Mouse (Mus musculus): ENCODE data around the gene Rad17. TPM values are rescaled to one million over a fixed set of nuclear protein-coding genes. Genes with fewer than 3 reads are reported as not detected.

The Rad17 gene
- polyA plus RNA-seq, 1 experiment from 2014 or later, result 22.5 TPM

DNA sequence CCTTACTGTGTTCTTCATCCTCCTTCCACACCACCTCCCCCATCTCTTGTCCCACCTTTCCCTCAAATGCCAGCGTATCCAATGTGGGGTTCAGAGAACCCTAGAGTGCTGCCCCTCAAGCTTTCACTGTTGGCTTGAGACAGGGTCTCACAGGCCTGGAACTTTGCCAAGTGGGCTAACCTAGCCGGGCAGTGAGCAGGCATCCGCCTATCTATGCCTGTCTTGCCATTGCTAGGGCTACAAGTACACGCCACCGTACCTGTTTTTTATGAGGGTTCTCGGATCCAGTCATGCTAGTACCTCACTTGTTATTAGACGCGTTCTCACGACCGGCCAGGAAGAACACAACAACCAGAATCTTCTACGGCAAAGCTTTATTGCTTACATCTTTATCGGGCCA, 62.2 kb downstream of the Rad17 start:
- no peak for ATAC-seq (ENCODE audit: low FRiP score, low read depth)
- WGBS, result 88% methylated on average over 12 of the region's 12 CpGs
- no peaks in the 10 kb centered on the region for H3K36me3 ChIP-seq
- no peak overlapping the region for H3K9ac ChIP-seq (replicated peaks)
- H3K4me1 ChIP-seq, result no peaks in the 10 kb centered on the region
- no peaks in the 10 kb centered on the region for H3K9me3 ChIP-seq
- H3K4me3 ChIP-seq, result no peak overlapping the region
- no peaks in the 10 kb centered on the region for H3K27me3 ChIP-seq
- H3K27ac ChIP-seq (replicated peaks), result no peak overlapping the region
- H3K4me2 ChIP-seq (replicated peaks), result no peak overlapping the region; the same call in 1 of the 2 replicates

DNA sequence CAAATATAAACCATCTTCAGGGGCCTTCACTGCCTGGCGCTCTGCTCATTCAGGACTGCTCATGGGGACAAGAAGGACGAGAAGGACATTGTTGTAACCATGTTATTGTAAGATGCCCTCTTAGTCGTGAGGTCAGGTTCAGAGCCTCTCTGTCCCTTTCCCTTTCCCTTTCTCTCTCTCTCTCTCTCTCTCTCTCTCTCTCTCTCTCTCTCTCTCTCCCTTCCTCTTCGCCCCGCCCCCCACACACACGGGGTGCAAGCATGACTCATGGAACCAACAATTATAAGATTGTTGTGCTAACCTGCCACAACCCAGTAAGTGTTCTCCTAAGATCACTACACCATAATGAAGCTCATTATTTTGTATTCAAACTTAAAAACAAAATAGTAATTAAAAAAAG, 68.7 kb downstream of the Rad17 start:
- 52% methylated on average over 6 of the region's 6 CpGs for WGBS
- no peak for ATAC-seq (ENCODE audit: low FRiP score, low read depth)

DNA sequence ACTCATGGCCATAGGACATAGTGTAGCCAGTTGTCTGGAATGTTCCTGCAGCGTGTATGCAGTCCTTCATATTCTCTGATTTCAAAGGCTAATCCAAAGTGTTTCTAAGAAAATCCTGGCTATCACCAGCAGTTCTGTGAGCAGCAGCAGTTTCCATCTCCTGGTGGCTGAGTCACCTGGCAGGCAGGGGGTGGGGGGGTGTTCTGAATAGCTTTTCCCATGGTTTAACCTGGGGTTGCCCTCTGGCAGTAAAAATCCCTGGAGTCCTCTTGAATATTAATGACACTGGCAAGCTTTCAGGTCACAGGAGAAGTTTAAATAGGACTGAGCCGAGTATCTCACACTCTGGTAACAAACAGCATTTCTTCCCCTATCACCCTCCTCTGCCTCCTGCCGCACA, 69.2 kb downstream of the Rad17 start:
- no peaks in the 10 kb centered on the region for H3K27me3 ChIP-seq
- H3K4me3 ChIP-seq, result no peak overlapping the region
- H3K9me3 ChIP-seq, result no peaks in the 10 kb centered on the region
- no peak overlapping the region for H3K27ac ChIP-seq (replicated peaks)
- H3K4me2 ChIP-seq (replicated peaks), result no peak overlapping the region
- H3K36me3 ChIP-seq, result no peaks in the 10 kb centered on the region
- H3K9ac ChIP-seq (replicated peaks), result no peak overlapping the region
- 39% methylated on average over 3 of the region's 3 CpGs for WGBS
- ATAC-seq (ENCODE audit: low FRiP score, low read depth), result no peak
- 0 out of 2 replicates have a peak, but pooled peaks cover 7% of the 10 kb centered on the region for H3K4me1 ChIP-seq

More for the DNA sequence above, 68.7 kb downstream of the Rad17 start:
- Histone ChIP-seq H3K9me3 (no peaks in the 10 kb centered on the region), H3K4me1 (0 out of 2 replicates have a peak, but pooled peaks cover 7% of the 10 kb centered on the region), H3K4me2 (replicated peaks) (no peak overlapping the region), H3K27ac (replicated peaks) (no peak overlapping the region), H3K27me3 (no peaks in the 10 kb centered on the region), H3K4me3 (no peak overlapping the region), H3K9ac (replicated peaks) (no peak overlapping the region), H3K36me3 (no peaks in the 10 kb centered on the region)

DNA sequence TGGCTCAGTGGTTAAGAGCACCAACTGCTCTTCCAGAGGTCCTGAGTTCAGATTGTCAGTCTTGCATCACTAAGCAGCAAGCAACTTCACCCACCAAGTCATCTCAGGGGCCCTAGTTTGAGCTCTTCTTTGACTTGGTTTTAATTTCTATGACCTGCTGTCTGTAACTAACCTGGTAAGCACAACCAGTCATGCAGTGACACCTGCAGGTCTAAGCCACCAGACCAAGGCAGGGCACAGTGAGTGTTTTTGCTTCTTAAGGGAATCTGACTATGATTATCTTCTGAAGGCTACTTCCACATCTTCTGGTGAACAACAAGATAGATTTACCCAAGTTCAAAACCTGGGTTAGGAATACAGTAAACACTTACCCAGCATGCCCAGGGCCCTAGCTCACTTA, 70.9 kb downstream of the Rad17 start:
- Histone ChIP-seq H3K9me3 (no peaks in the 10 kb centered on the region), H3K36me3 (no peaks in the 10 kb centered on the region)
- no peak for ATAC-seq (ENCODE audit: low FRiP score, low read depth)

DNA sequence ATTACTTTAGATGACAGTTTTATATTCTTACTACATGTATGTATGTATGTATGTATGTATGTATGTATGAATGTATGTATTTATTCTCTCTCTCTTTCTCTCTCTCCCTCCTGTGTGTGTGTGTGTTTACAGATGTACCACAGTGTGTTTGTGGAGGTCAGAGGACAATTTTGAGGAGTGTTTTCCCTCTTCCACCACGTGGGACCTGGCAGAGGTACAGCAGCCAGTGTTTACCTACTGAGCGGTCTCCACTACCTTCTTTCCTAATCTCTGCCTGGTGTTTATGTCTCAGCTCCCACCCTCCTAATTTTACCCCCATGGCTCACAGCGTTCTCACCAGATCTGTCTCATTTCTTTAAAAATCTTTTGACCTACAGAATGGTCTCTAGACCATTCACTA, 71.6 kb downstream of the Rad17 start:
- Histone ChIP-seq H3K4me1 (0 out of 2 replicates have a peak, but pooled peaks cover 7% of the 10 kb centered on the region), H3K36me3 (no peaks in the 10 kb centered on the region), H3K9me3 (no peaks in the 10 kb centered on the region), H3K4me2 (replicated peaks) (no peak overlapping the region), H3K4me3 (no peak overlapping the region), H3K27me3 (no peaks in the 10 kb centered on the region), H3K9ac (replicated peaks) (no peak overlapping the region), H3K27ac (replicated peaks) (no peak overlapping the region)
- ATAC-seq (ENCODE audit: low FRiP score, low read depth), result no peak
- 66% methylated on average over 3 of the region's 3 CpGs for WGBS

More for the DNA sequence above, 70.9 kb downstream of the Rad17 start:
- Histone ChIP-seq H3K27ac (replicated peaks) (no peak overlapping the region), H3K4me3 (no peak overlapping the region), H3K4me2 (replicated peaks) (no peak overlapping the region), H3K27me3 (no peaks in the 10 kb centered on the region), H3K9ac (replicated peaks) (no peak overlapping the region), H3K4me1 (0 out of 2 replicates have a peak, but pooled peaks cover 7% of the 10 kb centered on the region)

DNA sequence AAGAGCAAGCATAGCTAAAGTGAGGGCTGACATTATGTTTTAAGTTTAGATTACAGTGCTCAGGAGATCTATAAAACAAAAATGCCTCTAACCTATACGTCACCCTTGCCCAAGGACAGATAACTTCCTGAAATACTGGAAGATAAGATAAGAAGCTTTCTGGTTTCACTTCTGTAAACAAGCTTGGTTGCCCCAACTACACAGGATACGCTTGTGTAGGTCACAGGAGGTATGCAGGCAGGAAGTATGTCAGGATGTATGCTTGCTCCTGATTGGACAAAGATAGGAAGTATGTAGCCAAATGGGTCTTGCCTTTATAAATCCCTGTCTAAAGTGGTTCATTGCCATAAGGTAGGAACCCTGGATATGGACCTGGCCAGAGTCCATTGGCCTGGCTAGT, 74.9 kb downstream of the Rad17 start:
- H3K9me3 ChIP-seq, result no peaks in the 10 kb centered on the region
- 73% methylated on average over 2 of the region's 2 CpGs for WGBS
- ATAC-seq (ENCODE audit: low FRiP score, low read depth), result no peak

DNA sequence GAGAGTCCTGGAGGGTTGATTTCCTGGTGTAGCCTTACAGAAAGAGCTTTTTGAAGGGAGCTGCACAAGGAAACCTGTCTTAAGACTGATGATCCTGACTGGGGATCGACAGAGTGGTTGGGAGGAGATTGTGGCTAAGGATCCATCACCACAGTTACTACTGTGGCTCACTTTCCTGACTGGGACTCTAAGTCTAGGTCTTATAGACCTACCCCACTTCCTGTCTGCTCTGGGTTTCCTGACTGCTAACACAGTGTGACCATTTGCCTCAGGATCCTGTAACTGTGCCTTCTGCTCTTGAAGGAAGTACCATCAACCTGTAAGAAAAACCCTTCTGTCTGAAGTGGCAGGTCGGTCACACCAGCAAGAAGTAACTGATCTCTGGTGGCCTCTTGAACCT, 80.1 kb downstream of the Rad17 start:
- no peaks in the 10 kb centered on the region for H3K36me3 ChIP-seq
- WGBS, result 79% methylated on average over 2 of the region's 2 CpGs

More for the DNA sequence above, 74.9 kb downstream of the Rad17 start:
- H3K27me3 ChIP-seq, result no peaks in the 10 kb centered on the region
- no peak overlapping the region for H3K4me3 ChIP-seq
- H3K4me2 ChIP-seq (replicated peaks), result no peak overlapping the region
- H3K9ac ChIP-seq (replicated peaks), result no peak overlapping the region
- no peak overlapping the region for H3K27ac ChIP-seq (replicated peaks)
- H3K4me1 ChIP-seq, result no peaks in the 10 kb centered on the region
- H3K36me3 ChIP-seq, result no peaks in the 10 kb centered on the region

DNA sequence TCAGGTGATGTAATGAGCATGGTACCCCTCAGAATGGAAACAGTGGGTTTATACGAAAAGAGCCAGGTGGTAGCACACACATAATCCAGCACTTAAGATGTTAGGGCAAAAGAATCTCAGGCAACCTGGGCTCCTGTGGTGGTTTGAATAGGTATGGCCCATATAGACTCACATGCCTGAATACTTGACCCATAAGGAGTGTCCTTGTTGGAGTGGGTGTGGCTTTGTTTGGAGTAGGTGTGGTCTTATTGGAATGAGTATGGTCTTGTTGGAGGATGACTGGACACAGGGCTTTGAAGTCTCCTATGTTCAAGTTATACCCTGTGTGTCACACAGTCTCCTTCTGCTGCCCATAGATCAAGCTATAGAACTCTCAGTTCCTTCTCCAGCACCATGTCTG, 82.5 kb downstream of the Rad17 start:
- ATAC-seq (ENCODE audit: low FRiP score, low read depth), result no peak
- no peak overlapping the region for H3K4me3 ChIP-seq
- H3K4me2 ChIP-seq (replicated peaks), result no peak overlapping the region
- 92% methylated on average over 1 of the region's 1 CpGs for WGBS
- no peaks in the 10 kb centered on the region for H3K27me3 ChIP-seq
- H3K9ac ChIP-seq (replicated peaks), result no peak overlapping the region
- H3K27ac ChIP-seq (replicated peaks), result no peak overlapping the region
- H3K9me3 ChIP-seq, result no peaks in the 10 kb centered on the region
- H3K4me1 ChIP-seq, result no peaks in the 10 kb centered on the region
- H3K36me3 ChIP-seq, result no peaks in the 10 kb centered on the region

More for the DNA sequence above, 80.1 kb downstream of the Rad17 start:
- Histone ChIP-seq H3K27me3 (no peaks in the 10 kb centered on the region), H3K9ac (replicated peaks) (no peak overlapping the region), H3K9me3 (no peaks in the 10 kb centered on the region), H3K4me3 (no peak overlapping the region), H3K4me1 (no peaks in the 10 kb centered on the region), H3K27ac (replicated peaks) (no peak overlapping the region), H3K4me2 (replicated peaks) (no peak overlapping the region)
- no peak for ATAC-seq (ENCODE audit: low FRiP score, low read depth)

Other genes starting within 250 kb of the Rad17 start
- gene Naip1, start 198.2 kb downstream of the Rad17 start, polyA plus RNA-seq (2016; fragmentation: Nextera tagmentation; extraction: Ambion mirVana), result not detected in 2 replicates
- 81.9 and 88.8 TPM in 2 replicates for gene Gtf2h2, start 158.5 kb downstream of the Rad17 start, polyA plus RNA-seq (2016; fragmentation: Nextera tagmentation; extraction: Ambion mirVana)
- 2.9 and 3.3 TPM in 2 replicates for gene Ocln, start 98.3 kb downstream of the Rad17 start, polyA plus RNA-seq (2016; fragmentation: Nextera tagmentation; extraction: Ambion mirVana)
- 1.9 and 2.0 TPM in 2 replicates for gene Marveld2, start 34.1 kb downstream of the Rad17 start, polyA plus RNA-seq (2016; fragmentation: Nextera tagmentation; extraction: Ambion mirVana)
- gene Ak6, start 72 bp downstream of the Rad17 start, polyA plus RNA-seq (2016; fragmentation: Nextera tagmentation; extraction: Ambion mirVana), result 292 and 301 TPM in 2 replicates
- gene Taf9, start 528 bp upstream of the Rad17 start, polyA plus RNA-seq (2016; fragmentation: Nextera tagmentation; extraction: Ambion mirVana), result 17.8 and 22.1 TPM in 2 replicates
- 2.5 and 3.1 TPM in 2 replicates for gene Ccdc125, start 18.7 kb upstream of the Rad17 start, polyA plus RNA-seq (2016; fragmentation: Nextera tagmentation; extraction: Ambion mirVana)
- 63.2 and 67.5 TPM in 2 replicates for gene Cdk7, start 79.9 kb upstream of the Rad17 start, polyA plus RNA-seq (2016; fragmentation: Nextera tagmentation; extraction: Ambion mirVana)
- gene Mrps36, start 93.6 kb upstream of the Rad17 start, polyA plus RNA-seq (2016; fragmentation: Nextera tagmentation; extraction: Ambion mirVana), result 125 and 135 TPM in 2 replicates
- gene Cenph, start 124.8 kb upstream of the Rad17 start, polyA plus RNA-seq (2016; fragmentation: Nextera tagmentation; extraction: Ambion mirVana), result 34.0 and 35.0 TPM in 2 replicates
- 278 and 279 TPM in 2 replicates for gene Ccnb1, start 135.5 kb upstream of the Rad17 start, polyA plus RNA-seq (2016; fragmentation: Nextera tagmentation; extraction: Ambion mirVana)
- 40.9 and 43.2 TPM in 2 replicates for gene Slc30a5, start 182.4 kb upstream of the Rad17 start, polyA plus RNA-seq (2016; fragmentation: Nextera tagmentation; extraction: Ambion mirVana)